Mouse (Mus musculus): ENCODE data around the gene Aox2. TPM values are rescaled to one million over a fixed set of nuclear protein-coding genes. Genes with fewer than 3 reads are reported as not detected.

The Aox2 gene
- polyA plus RNA-seq, 1 experiment = not detected

GRCm38 (mm10) chr1:58248518-58248917 lies 29.6 kb upstream of the Aox2 start:
- no peaks in the 10 kb centered on the region for H3K27me3 ChIP-seq (ENCODE audit: control insufficient read depth)
- no peaks in the 10 kb centered on the region for H3K9me3 ChIP-seq (ENCODE audit: control insufficient read depth, low read length)
- no peaks in the 10 kb centered on the region for H3K4me1 ChIP-seq (ENCODE audit: control insufficient read depth)
- H3K36me3 ChIP-seq (ENCODE audit: control insufficient read depth) = no peaks in the 10 kb centered on the region
- TF ChIP-seq TAL1 (IDR thresholded peaks at IDR 0.05; ENCODE audit: low read length) (no peak), GATA1 (IDR thresholded peaks at IDR 0.05; ENCODE audit: low read length) (no peak)
- H3K4me3 ChIP-seq (replicated peaks) = no peak overlapping the region

- Histone ChIP-seq H3K4me1 (ENCODE audit: control insufficient read depth) (no peaks in the 10 kb centered on the region), H3K27me3 (ENCODE audit: control insufficient read depth) (no peaks in the 10 kb centered on the region), H3K36me3 (ENCODE audit: control insufficient read depth) (no peaks in the 10 kb centered on the region), H3K9me3 (ENCODE audit: control insufficient read depth, low read length) (no peaks in the 10 kb centered on the region), H3K4me3 (replicated peaks) (no peak overlapping the region)
- TF ChIP-seq TAL1 (IDR thresholded peaks at IDR 0.05; ENCODE audit: low read length) (no peak), GATA1 (IDR thresholded peaks at IDR 0.05; ENCODE audit: low read length) (no peak)
Measured at GRCm38 (mm10) chr1:58253466-58253865, 24.7 kb upstream of the Aox2 start.

GRCm38 (mm10) chr1:58257195-58257991 lies 20.7 kb upstream of the Aox2 start:
- H3K4me1 ChIP-seq (ENCODE audit: control insufficient read depth) = no peaks in the 10 kb centered on the region
- no peak overlapping the region for H3K4me3 ChIP-seq (replicated peaks)
- H3K36me3 ChIP-seq (ENCODE audit: control insufficient read depth) = no peaks in the 10 kb centered on the region
- TF ChIP-seq GATA1 (IDR thresholded peaks at IDR 0.05; ENCODE audit: low read length) = no peak
- no peak for TF ChIP-seq TAL1 (IDR thresholded peaks at IDR 0.05; ENCODE audit: low read length)
- no peaks in the 10 kb centered on the region for H3K27me3 ChIP-seq (ENCODE audit: control insufficient read depth)
- H3K9me3 ChIP-seq (ENCODE audit: control insufficient read depth, low read length) = no peaks in the 10 kb centered on the region

- Histone ChIP-seq H3K4me1 (ENCODE audit: control insufficient read depth) (no peaks in the 10 kb centered on the region), H3K36me3 (ENCODE audit: control insufficient read depth) (no peaks in the 10 kb centered on the region), H3K4me3 (replicated peaks) (no peak overlapping the region), H3K9me3 (ENCODE audit: control insufficient read depth, low read length) (no peaks in the 10 kb centered on the region), H3K27me3 (ENCODE audit: control insufficient read depth) (no peaks in the 10 kb centered on the region)
- TF ChIP-seq TAL1 (IDR thresholded peaks at IDR 0.05; ENCODE audit: low read length) (no peak), GATA1 (IDR thresholded peaks at IDR 0.05; ENCODE audit: low read length) (no peak)
Measured at GRCm38 (mm10) chr1:58260311-58260710, 17.8 kb upstream of the Aox2 start.

- no peaks in the 10 kb centered on the region for H3K36me3 ChIP-seq (ENCODE audit: control insufficient read depth)
- H3K4me3 ChIP-seq (replicated peaks) = no peak overlapping the region
- TF ChIP-seq TAL1 (IDR thresholded peaks at IDR 0.05; ENCODE audit: low read length) (no peak), GATA1 (IDR thresholded peaks at IDR 0.05; ENCODE audit: low read length) (no peak)
- H3K27me3 ChIP-seq (ENCODE audit: control insufficient read depth) = no peaks in the 10 kb centered on the region
- H3K9me3 ChIP-seq (ENCODE audit: control insufficient read depth, low read length) = no peaks in the 10 kb centered on the region
- H3K4me1 ChIP-seq (ENCODE audit: control insufficient read depth) = no peaks in the 10 kb centered on the region
Measured at GRCm38 (mm10) chr1:58268231-58268630, 9.9 kb upstream of the Aox2 start.

- Histone ChIP-seq H3K27me3 (ENCODE audit: control insufficient read depth) (no peaks in the 10 kb centered on the region), H3K9me3 (ENCODE audit: control insufficient read depth, low read length) (no peaks in the 10 kb centered on the region), H3K4me3 (replicated peaks) (no peak overlapping the region), H3K36me3 (ENCODE audit: control insufficient read depth) (no peaks in the 10 kb centered on the region), H3K4me1 (ENCODE audit: control insufficient read depth) (no peaks in the 10 kb centered on the region)
- TF ChIP-seq GATA1 (IDR thresholded peaks at IDR 0.05; ENCODE audit: low read length) = no peak
- no peak for TF ChIP-seq TAL1 (IDR thresholded peaks at IDR 0.05; ENCODE audit: low read length)
Measured at GRCm38 (mm10) chr1:58270807-58271569, 7.1 kb upstream of the Aox2 start.

- H3K27me3 ChIP-seq (ENCODE audit: control insufficient read depth) = no peaks in the 10 kb centered on the region
- TF ChIP-seq TAL1 (IDR thresholded peaks at IDR 0.05; ENCODE audit: low read length) (no peak), GATA1 (IDR thresholded peaks at IDR 0.05; ENCODE audit: low read length) (no peak)
- no peak overlapping the region for H3K4me3 ChIP-seq (replicated peaks)
- H3K36me3 ChIP-seq (ENCODE audit: control insufficient read depth) = no peaks in the 10 kb centered on the region
- no peaks in the 10 kb centered on the region for H3K4me1 ChIP-seq (ENCODE audit: control insufficient read depth)
- H3K9me3 ChIP-seq (ENCODE audit: control insufficient read depth, low read length) = no peaks in the 10 kb centered on the region
Measured at GRCm38 (mm10) chr1:58275879-58276278, 2.2 kb upstream of the Aox2 start.

- H3K27me3 ChIP-seq (ENCODE audit: control insufficient read depth) = no peaks in the 10 kb centered on the region
- no peak overlapping the region for H3K4me3 ChIP-seq (replicated peaks)
- no peaks in the 10 kb centered on the region for H3K36me3 ChIP-seq (ENCODE audit: control insufficient read depth)
- no peaks in the 10 kb centered on the region for H3K4me1 ChIP-seq (ENCODE audit: control insufficient read depth)
- no peaks in the 10 kb centered on the region for H3K9me3 ChIP-seq (ENCODE audit: control insufficient read depth, low read length)
- TF ChIP-seq GATA1 (IDR thresholded peaks at IDR 0.05; ENCODE audit: low read length) (no peak), TAL1 (IDR thresholded peaks at IDR 0.05; ENCODE audit: low read length) (no peak)
Measured at GRCm38 (mm10) chr1:58278513-58278912, 387 bp downstream of the Aox2 start.

GRCm38 (mm10) chr1:58280381-58280780 lies 2.3 kb downstream of the Aox2 start:
- Histone ChIP-seq H3K4me3 (replicated peaks) (no peak overlapping the region), H3K27me3 (ENCODE audit: control insufficient read depth) (no peaks in the 10 kb centered on the region), H3K36me3 (ENCODE audit: control insufficient read depth) (no peaks in the 10 kb centered on the region), H3K9me3 (ENCODE audit: control insufficient read depth, low read length) (no peaks in the 10 kb centered on the region), H3K4me1 (ENCODE audit: control insufficient read depth) (no peaks in the 10 kb centered on the region)
- TF ChIP-seq TAL1 (IDR thresholded peaks at IDR 0.05; ENCODE audit: low read length) (no peak), GATA1 (IDR thresholded peaks at IDR 0.05; ENCODE audit: low read length) (no peak)
